Mouse (Mus musculus): ENCODE results near the gene Gstt4. TPM values are rescaled to one million over a fixed set of nuclear protein-coding genes. Genes with fewer than 3 reads are reported as not detected.

Gene Gstt4
- polyA plus RNA-seq, 1 experiment from 2014 or later = not detected

GRCm38 (mm10) chr10:75855416-75855981 lies 33.2 kb upstream of the Gstt4 start:
- Histone ChIP-seq H3K9ac (ENCODE audit: low read length) (no peak overlapping the region), H3K4me1 (ENCODE audit: control insufficient read depth, insufficient read depth, low read length) (peaks cover 9% of the 10 kb centered on the region), H3K27ac (ENCODE audit: low read depth, low read length) (no peak overlapping the region), H3K4me2 (ENCODE audit: low read depth) (no peak overlapping the region), H3K36me3 (ENCODE audit: control insufficient read depth, insufficient read depth, low read length) (no peaks in the 10 kb centered on the region; the same call in 1 of the 2 replicates), H3K4me3 (ENCODE audit: low read depth, low read length) (no peak overlapping the region), H3K27me3 (ENCODE audit: control insufficient read depth, insufficient read depth, low read length) (no peaks in the 10 kb centered on the region), H3K9me3 (ENCODE audit: control insufficient read depth, low read length) (no peaks in the 10 kb centered on the region)
- no peak for DNase-seq (ENCODE audit: low spot score)
- no peak for ATAC-seq (ENCODE audit: insufficient read depth, low FRiP score, low TSS enrichment)
- 86% methylated on average over 15 of the region's 15 CpGs for WGBS

DNA sequence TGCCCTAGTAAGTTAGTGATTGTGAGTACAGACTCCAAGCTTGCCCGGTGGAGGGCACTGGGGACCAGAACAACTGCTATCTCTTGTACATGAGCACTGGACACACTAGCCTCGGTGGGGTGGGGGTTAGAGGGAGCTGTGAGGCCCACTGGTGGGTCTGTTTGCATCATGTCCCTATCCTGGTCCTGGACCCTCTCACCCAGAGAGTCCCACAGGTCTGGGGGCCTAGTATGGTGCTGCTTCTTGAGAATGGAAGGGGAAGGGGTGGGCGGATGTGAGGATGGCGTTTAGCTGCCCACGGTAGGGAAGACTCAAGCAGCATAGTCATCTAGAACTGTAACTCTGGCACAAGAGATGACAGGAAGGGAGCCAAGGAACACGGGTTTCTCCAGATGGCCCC lies 32.4 kb upstream of the Gstt4 start:
- no peak for DNase-seq (ENCODE audit: low spot score)
- Histone ChIP-seq H3K9ac (ENCODE audit: low read length) (no peak overlapping the region), H3K4me1 (ENCODE audit: control insufficient read depth, insufficient read depth, low read length) (peaks cover 8% of the 10 kb centered on the region), H3K36me3 (ENCODE audit: control insufficient read depth, insufficient read depth, low read length) (no peaks in the 10 kb centered on the region; the same call in 1 of the 2 replicates), H3K9me3 (ENCODE audit: control insufficient read depth, low read length) (no peaks in the 10 kb centered on the region), H3K4me3 (ENCODE audit: low read depth, low read length) (no peak overlapping the region), H3K27me3 (ENCODE audit: control insufficient read depth, insufficient read depth, low read length) (no peaks in the 10 kb centered on the region), H3K4me2 (ENCODE audit: low read depth) (no peak overlapping the region), H3K27ac (ENCODE audit: low read depth, low read length) (no peak overlapping the region)
- WGBS = 91% methylated on average over 6 of the region's 6 CpGs
- ATAC-seq (ENCODE audit: insufficient read depth, low FRiP score, low TSS enrichment) = no peak

GRCm38 (mm10) chr10:75854096-75854495 lies 31.8 kb upstream of the Gstt4 start:
- Histone ChIP-seq H3K27ac (ENCODE audit: low read depth, low read length) (no peak overlapping the region), H3K27me3 (ENCODE audit: control insufficient read depth, insufficient read depth, low read length) (no peaks in the 10 kb centered on the region), H3K4me1 (ENCODE audit: control insufficient read depth, insufficient read depth, low read length) (peaks cover 8% of the 10 kb centered on the region), H3K36me3 (ENCODE audit: control insufficient read depth, insufficient read depth, low read length) (no peaks in the 10 kb centered on the region; the same call in 1 of the 2 replicates), H3K4me2 (ENCODE audit: low read depth) (no peak overlapping the region), H3K4me3 (ENCODE audit: low read depth, low read length) (no peak overlapping the region), H3K9me3 (ENCODE audit: control insufficient read depth, low read length) (no peaks in the 10 kb centered on the region), H3K9ac (ENCODE audit: low read length) (no peak overlapping the region)
- 44% methylated on average over 5 of the region's 5 CpGs for WGBS
- DNase-seq (ENCODE audit: low spot score) = no peak
- ATAC-seq (ENCODE audit: insufficient read depth, low FRiP score, low TSS enrichment) = no peak

DNA sequence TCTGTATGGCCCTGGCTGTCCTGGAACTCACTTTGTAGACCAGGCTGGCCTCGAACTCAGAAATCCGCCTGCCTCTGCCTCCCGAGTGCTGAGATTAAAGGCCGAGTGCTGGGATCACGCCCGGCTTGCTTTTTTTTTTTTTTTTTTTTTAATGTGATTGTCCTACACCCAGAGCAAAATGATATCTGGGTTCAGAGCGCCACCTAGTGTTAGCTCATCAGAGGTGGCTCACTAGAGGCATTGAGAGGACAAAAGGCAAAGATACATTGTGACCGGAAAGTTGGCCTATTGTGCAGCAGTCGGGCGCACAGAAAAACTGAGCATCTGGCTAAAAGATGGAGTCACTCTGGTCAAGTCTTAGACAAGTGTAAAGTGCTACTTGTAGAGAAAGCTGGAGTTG lies 31.1 kb upstream of the Gstt4 start:
- Histone ChIP-seq H3K4me2 (ENCODE audit: low read depth) (no peak overlapping the region), H3K27me3 (ENCODE audit: control insufficient read depth, insufficient read depth, low read length) (no peaks in the 10 kb centered on the region), H3K4me3 (ENCODE audit: low read depth, low read length) (no peak overlapping the region), H3K9me3 (ENCODE audit: control insufficient read depth, low read length) (no peaks in the 10 kb centered on the region), H3K36me3 (ENCODE audit: control insufficient read depth, insufficient read depth, low read length) (no peaks in the 10 kb centered on the region; the same call in 1 of the 2 replicates), H3K4me1 (ENCODE audit: control insufficient read depth, insufficient read depth, low read length) (peaks cover 6% of the 10 kb centered on the region), H3K27ac (ENCODE audit: low read depth, low read length) (no peak overlapping the region), H3K9ac (ENCODE audit: low read length) (no peak overlapping the region)
- peak; percentile 67 for ATAC-seq (ENCODE audit: insufficient read depth, low FRiP score, low TSS enrichment)
- WGBS = 32% methylated on average over 10 of the region's 10 CpGs
- peak; percentile 84 for DNase-seq (ENCODE audit: low spot score)

DNA sequence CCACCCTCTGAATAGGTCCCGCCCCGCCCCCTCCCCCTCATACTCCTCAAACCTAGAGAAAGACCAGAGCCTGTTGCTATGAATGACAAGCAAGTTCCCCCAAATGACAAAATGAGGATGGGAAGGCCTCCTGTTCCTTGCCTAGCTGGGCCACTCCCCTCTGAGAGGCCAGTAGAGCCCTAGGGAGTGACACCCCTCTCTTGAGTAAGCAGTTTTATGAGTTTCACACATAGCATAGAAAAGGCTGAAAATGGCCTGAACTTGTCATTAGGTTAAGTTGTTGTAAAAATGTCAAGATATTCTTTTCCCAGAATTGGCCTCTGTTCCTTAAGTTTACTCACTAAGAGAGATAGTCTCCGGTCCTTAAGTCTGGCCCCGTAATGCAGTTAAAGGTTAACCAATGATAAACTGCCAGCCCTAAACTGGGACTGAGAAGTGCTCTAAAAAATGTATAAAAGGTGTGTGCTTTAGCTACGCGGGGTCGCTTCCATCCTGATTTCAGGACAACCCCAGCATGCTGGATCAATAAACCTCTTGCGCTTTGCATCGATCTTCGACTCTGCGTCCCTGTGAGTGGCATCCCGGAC lies 30.3 kb upstream of the Gstt4 start:
- Histone ChIP-seq H3K4me1 (ENCODE audit: control insufficient read depth, insufficient read depth, low read length) (peaks cover 3% of the 10 kb centered on the region), H3K9ac (ENCODE audit: low read length) (no peak overlapping the region), H3K4me2 (ENCODE audit: low read depth) (no peak overlapping the region), H3K4me3 (ENCODE audit: low read depth, low read length) (no peak overlapping the region), H3K9me3 (ENCODE audit: control insufficient read depth, low read length) (no peaks in the 10 kb centered on the region), H3K27ac (ENCODE audit: low read depth, low read length) (no peak overlapping the region), H3K36me3 (ENCODE audit: control insufficient read depth, insufficient read depth, low read length) (no peaks in the 10 kb centered on the region; the same call in 1 of the 2 replicates), H3K27me3 (ENCODE audit: control insufficient read depth, insufficient read depth, low read length) (no peaks in the 10 kb centered on the region)
- DNase-seq (ENCODE audit: low spot score) (no peak), ATAC-seq (ENCODE audit: insufficient read depth, low FRiP score, low TSS enrichment) (no peak)
- WGBS = 91% methylated on average over 12 of the region's 12 CpGs

DNA sequence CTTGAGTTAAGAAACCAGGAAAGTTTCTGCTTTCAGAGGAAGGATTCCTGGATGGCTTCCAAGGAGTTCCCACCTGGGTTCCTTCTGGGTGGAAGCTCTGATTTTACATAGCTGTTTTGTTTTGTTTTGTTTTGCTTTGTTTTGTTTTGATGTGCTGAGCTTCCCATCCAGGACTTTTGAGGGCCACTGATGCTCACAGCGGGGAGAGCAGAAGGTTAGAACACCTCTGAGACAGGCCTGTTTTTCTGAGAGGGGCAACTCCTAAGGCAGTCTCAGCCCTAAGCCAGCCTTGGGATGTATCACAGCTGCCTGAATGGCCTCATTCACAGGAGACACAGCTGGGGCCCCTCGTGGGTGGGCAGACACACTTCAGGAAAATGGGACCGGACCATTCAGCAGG lies 29.3 kb upstream of the Gstt4 start:
- Histone ChIP-seq H3K4me3 (ENCODE audit: low read depth, low read length) (no peak overlapping the region), H3K4me2 (ENCODE audit: low read depth) (no peak overlapping the region), H3K9ac (ENCODE audit: low read length) (no peak overlapping the region), H3K4me1 (ENCODE audit: control insufficient read depth, insufficient read depth, low read length) (peaks cover 3% of the 10 kb centered on the region), H3K9me3 (ENCODE audit: control insufficient read depth, low read length) (no peaks in the 10 kb centered on the region), H3K27ac (ENCODE audit: low read depth, low read length) (no peak overlapping the region), H3K36me3 (ENCODE audit: control insufficient read depth, insufficient read depth, low read length) (no peaks in the 10 kb centered on the region; the same call in 1 of the 2 replicates), H3K27me3 (ENCODE audit: control insufficient read depth, insufficient read depth, low read length) (no peaks in the 10 kb centered on the region)
- 33% methylated on average over 3 of the region's 3 CpGs for WGBS
- DNase-seq (ENCODE audit: low spot score) (no peak), ATAC-seq (ENCODE audit: insufficient read depth, low FRiP score, low TSS enrichment) (no peak)

DNA sequence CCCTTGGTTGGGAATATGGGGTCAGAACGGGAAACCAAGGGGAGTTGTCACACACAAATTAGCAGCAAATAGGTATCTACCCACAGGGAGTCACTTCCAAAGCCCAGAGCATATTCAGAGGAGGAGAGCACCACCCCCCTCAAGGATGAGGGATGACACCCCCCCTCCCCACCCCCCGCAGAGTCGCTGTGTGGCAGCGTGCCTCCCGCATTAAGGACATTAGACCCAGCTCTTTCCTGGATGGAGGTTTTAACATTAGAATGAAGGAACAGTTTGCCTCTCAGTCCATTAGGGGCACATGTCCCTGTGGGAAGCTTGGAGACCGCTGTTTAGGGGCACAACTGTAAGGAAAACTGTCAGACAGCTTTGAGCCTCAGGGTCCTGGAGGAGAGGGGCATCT lies 28.7 kb upstream of the Gstt4 start:
- no peaks in the 10 kb centered on the region for H3K9me3 ChIP-seq (ENCODE audit: control insufficient read depth, low read length)
- H3K9ac ChIP-seq (ENCODE audit: low read length) = no peak overlapping the region
- no peaks in the 10 kb centered on the region for H3K27me3 ChIP-seq (ENCODE audit: control insufficient read depth, insufficient read depth, low read length)
- H3K4me1 ChIP-seq (ENCODE audit: control insufficient read depth, insufficient read depth, low read length) = peaks cover 3% of the 10 kb centered on the region
- H3K4me3 ChIP-seq (ENCODE audit: low read depth, low read length) = no peak overlapping the region
- peak; percentile 24 for DNase-seq (ENCODE audit: low spot score)
- no peak overlapping the region for H3K4me2 ChIP-seq (ENCODE audit: low read depth)
- H3K36me3 ChIP-seq (ENCODE audit: control insufficient read depth, insufficient read depth, low read length) = no peaks in the 10 kb centered on the region
- ATAC-seq (ENCODE audit: insufficient read depth, low FRiP score, low TSS enrichment) = no peak
- H3K27ac ChIP-seq (ENCODE audit: low read depth, low read length) = no peak overlapping the region
- 5% methylated on average over 6 of the region's 6 CpGs for WGBS

DNA sequence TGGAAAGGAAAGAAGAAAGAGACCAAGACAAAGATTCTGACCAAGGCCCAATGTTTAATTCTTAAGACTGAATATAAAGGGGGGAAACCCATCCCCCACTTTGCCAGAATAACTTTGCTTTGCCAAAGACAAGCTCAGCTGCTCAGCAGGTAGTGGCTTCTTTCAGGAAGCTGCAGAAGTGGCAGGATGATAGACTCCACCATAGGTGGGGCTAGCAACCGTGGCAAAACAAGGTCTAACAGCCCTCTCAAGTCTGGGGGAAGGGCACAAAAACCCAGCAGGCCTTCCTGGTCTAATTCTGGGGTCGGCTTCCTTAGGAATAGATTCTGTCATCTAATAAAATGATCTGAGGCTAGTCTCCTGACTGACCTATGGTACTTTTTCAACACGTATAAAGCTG lies 26.0 kb upstream of the Gstt4 start:
- WGBS = 25% methylated on average over 3 of the region's 3 CpGs
- H3K4me1 ChIP-seq (ENCODE audit: control insufficient read depth, insufficient read depth, low read length) = peaks cover 3% of the 10 kb centered on the region
- no peaks in the 10 kb centered on the region for H3K9me3 ChIP-seq (ENCODE audit: control insufficient read depth, low read length)
- no peak overlapping the region for H3K9ac ChIP-seq (ENCODE audit: low read length)
- DNase-seq (ENCODE audit: low spot score) (no peak), ATAC-seq (ENCODE audit: insufficient read depth, low FRiP score, low TSS enrichment) (no peak)
- H3K27me3 ChIP-seq (ENCODE audit: control insufficient read depth, insufficient read depth, low read length) = no peaks in the 10 kb centered on the region
- no peak overlapping the region for H3K4me3 ChIP-seq (ENCODE audit: low read depth, low read length)
- no peak overlapping the region for H3K4me2 ChIP-seq (ENCODE audit: low read depth)
- no peaks in the 10 kb centered on the region for H3K36me3 ChIP-seq (ENCODE audit: control insufficient read depth, insufficient read depth, low read length)
- no peak overlapping the region for H3K27ac ChIP-seq (ENCODE audit: low read depth, low read length)

DNA sequence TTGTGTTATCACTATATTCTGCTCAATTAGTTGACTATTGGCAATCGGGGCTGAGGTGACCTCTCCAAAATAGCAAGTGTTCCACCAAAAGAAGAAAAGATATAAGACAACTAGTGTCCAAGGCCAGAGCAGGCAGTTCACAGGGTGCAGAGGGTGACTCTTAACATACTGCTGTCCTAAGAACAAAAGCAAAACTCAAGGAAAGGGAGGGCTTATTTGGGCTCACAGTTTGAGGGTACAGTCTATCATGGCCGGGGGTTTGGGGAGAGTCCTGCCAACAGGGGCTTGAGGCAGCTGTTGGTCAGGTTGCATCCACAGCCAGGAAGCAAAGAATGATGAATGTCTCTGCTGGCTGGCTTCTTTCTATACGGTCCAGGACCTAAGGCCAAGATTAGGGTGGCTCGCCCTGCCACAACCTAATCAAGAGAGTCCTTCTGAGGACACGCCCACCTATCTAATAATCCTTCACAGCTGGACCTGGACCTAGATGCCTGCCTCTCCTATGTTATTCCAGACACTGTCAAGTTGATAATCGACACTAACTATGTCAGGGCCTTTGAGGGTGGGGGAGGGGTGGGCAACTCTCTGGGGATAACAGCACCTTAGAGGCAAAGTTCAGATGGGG lies 23.1 kb upstream of the Gstt4 start:
- DNase-seq (ENCODE audit: low spot score) = no peak
- Histone ChIP-seq H3K4me3 (ENCODE audit: low read depth, low read length) (no peak overlapping the region), H3K27ac (ENCODE audit: low read depth, low read length) (no peak overlapping the region), H3K9me3 (ENCODE audit: control insufficient read depth, low read length) (no peaks in the 10 kb centered on the region), H3K27me3 (ENCODE audit: control insufficient read depth, insufficient read depth, low read length) (no peaks in the 10 kb centered on the region), H3K4me1 (ENCODE audit: control insufficient read depth, insufficient read depth, low read length) (no peaks in the 10 kb centered on the region), H3K9ac (ENCODE audit: low read length) (no peak overlapping the region), H3K36me3 (ENCODE audit: control insufficient read depth, insufficient read depth, low read length) (no peaks in the 10 kb centered on the region), H3K4me2 (ENCODE audit: low read depth) (no peak overlapping the region)
- WGBS = 79% methylated on average over 6 of the region's 6 CpGs
- ATAC-seq (ENCODE audit: insufficient read depth, low FRiP score, low TSS enrichment) = no peak

Measured in neural tube, embryonic 11.5 days (tissue).